Mouse (Mus musculus): ENCODE measurements around the gene Tex264. TPM values are rescaled to one million over a fixed set of nuclear protein-coding genes. Genes with fewer than 3 reads are reported as not detected.

Gene Tex264
- polyA plus RNA-seq, 1 experiment from 2014 or later, result 16.3 TPM

- Histone ChIP-seq H3K4me2 (no peak overlapping the region), H3K27ac (no peak overlapping the region), H3K9ac (no peak overlapping the region), H3K9me3 (replicated peaks) (no peaks in the 10 kb centered on the region), H3K27me3 (replicated peaks) (peaks cover 26% of the 10 kb centered on the region), H3K4me1 (no peaks in the 10 kb centered on the region), H3K4me3 (no peak overlapping the region), H3K36me3 (peaks cover 55% of the 10 kb centered on the region)
- WGBS (ENCODE audit: insufficient replicate concordance), result 84% methylated on average over 1 of the region's 1 CpGs
- ATAC-seq, result no peak
These were observed 25.8 kb downstream of the Tex264 start for GRCm38 (mm10) chr9:106659935-106660334.

GRCm38 (mm10) chr9:106659441-106659840 lies 26.3 kb downstream of the Tex264 start:
- Histone ChIP-seq H3K4me2 (no peak overlapping the region), H3K27me3 (replicated peaks) (peaks cover 31% of the 10 kb centered on the region), H3K4me1 (no peaks in the 10 kb centered on the region), H3K27ac (no peak overlapping the region), H3K4me3 (no peak overlapping the region), H3K9me3 (replicated peaks) (no peaks in the 10 kb centered on the region), H3K9ac (no peak overlapping the region), H3K36me3 (peaks cover 51% of the 10 kb centered on the region)
- no peak for ATAC-seq
- WGBS (ENCODE audit: insufficient replicate concordance), result 80% methylated on average over 7 of the region's 7 CpGs

GRCm38 (mm10) chr9:106657592-106657991 lies 28.1 kb downstream of the Tex264 start:
- 39% methylated on average over 5 of the region's 5 CpGs for WGBS (ENCODE audit: insufficient replicate concordance)
- no peak overlapping the region for H3K27ac ChIP-seq
- H3K4me3 ChIP-seq, result no peak overlapping the region
- no peak overlapping the region for H3K4me2 ChIP-seq
- no peak for ATAC-seq
- no peak overlapping the region for H3K9ac ChIP-seq
- peaks cover 47% of the 10 kb centered on the region for H3K36me3 ChIP-seq
- peaks cover 48% of the 10 kb centered on the region for H3K27me3 ChIP-seq (replicated peaks)
- H3K4me1 ChIP-seq, result no peaks in the 10 kb centered on the region
- H3K9me3 ChIP-seq (replicated peaks), result no peaks in the 10 kb centered on the region

- Histone ChIP-seq H3K4me3 (no peak overlapping the region), H3K9me3 (replicated peaks) (no peaks in the 10 kb centered on the region), H3K9ac (no peak overlapping the region), H3K36me3 (peaks cover 40% of the 10 kb centered on the region), H3K27me3 (replicated peaks) (peaks cover 51% of the 10 kb centered on the region), H3K4me1 (no peaks in the 10 kb centered on the region), H3K27ac (no peak overlapping the region), H3K4me2 (no peak overlapping the region)
- 38% methylated on average over 5 of the region's 5 CpGs for WGBS (ENCODE audit: insufficient replicate concordance)
- ATAC-seq, result no peak
These were observed 28.9 kb downstream of the Tex264 start for GRCm38 (mm10) chr9:106656820-106657219.

GRCm38 (mm10) chr9:106655884-106656720 lies 29.6 kb downstream of the Tex264 start, which contains the start of gene Grm2:
Gene Grm2 (minus strand): TSS chr9:106656082.
- no peak within 1 kb of the TSS for H3K9ac ChIP-seq
- H3K27ac ChIP-seq, result no peak within 1 kb of the TSS
- peak within 1 kb of the TSS; percentile 29 for H3K4me3 ChIP-seq
- WGBS (ENCODE audit: insufficient replicate concordance), result 4% methylated on average over 40 of the region's 44 CpGs
- peak within 1 kb of the TSS; percentile 65 for H3K4me2 ChIP-seq
- no peaks in the 10 kb centered on the region for H3K4me1 ChIP-seq
- no peaks in the 10 kb centered on the region for H3K9me3 ChIP-seq (replicated peaks)
- ATAC-seq, result peak; percentile 52; the same call in 1 of the 2 replicates
- peaks cover 51% of the 10 kb centered on the region for H3K27me3 ChIP-seq (replicated peaks)
- peaks cover 33% of the 10 kb centered on the region for H3K36me3 ChIP-seq

- Histone ChIP-seq H3K27me3 (replicated peaks) (peaks cover 55% of the 10 kb centered on the region), H3K4me2 (no peak overlapping the region), H3K9ac (no peak overlapping the region)
These were observed 33.0 kb downstream of the Tex264 start for GRCm38 (mm10) chr9:106652720-106653119.

GRCm38 (mm10) chr9:106647226-106647625 lies 38.5 kb downstream of the Tex264 start:
- H3K27ac ChIP-seq, result no peak overlapping the region
- H3K9me3 ChIP-seq (replicated peaks), result no peaks in the 10 kb centered on the region
- H3K9ac ChIP-seq, result no peak overlapping the region
- 52% methylated on average over 27 of the region's 27 CpGs for WGBS (ENCODE audit: insufficient replicate concordance)
- no peak overlapping the region for H3K4me3 ChIP-seq
- ATAC-seq, result no peak
- no peaks in the 10 kb centered on the region for H3K36me3 ChIP-seq
- H3K4me1 ChIP-seq, result no peaks in the 10 kb centered on the region
- H3K27me3 ChIP-seq (replicated peaks), result peaks cover 12% of the 10 kb centered on the region
- no peak overlapping the region for H3K4me2 ChIP-seq

More at GRCm38 (mm10) chr9:106652720-106653119, 33.0 kb downstream of the Tex264 start:
- H3K9me3 ChIP-seq (replicated peaks), result no peaks in the 10 kb centered on the region
- no peak overlapping the region for H3K27ac ChIP-seq
- 45% methylated on average over 1 of the region's 1 CpGs for WGBS (ENCODE audit: insufficient replicate concordance)
- H3K36me3 ChIP-seq, result no peaks in the 10 kb centered on the region
- no peak for ATAC-seq
- H3K4me3 ChIP-seq, result no peak overlapping the region
- no peaks in the 10 kb centered on the region for H3K4me1 ChIP-seq

- no peak for ATAC-seq
- H3K27me3 ChIP-seq (replicated peaks), result peaks cover 15% of the 10 kb centered on the region
- H3K4me2 ChIP-seq, result no peak overlapping the region
- H3K9ac ChIP-seq, result no peak overlapping the region
- 66% methylated on average over 9 of the region's 9 CpGs for WGBS (ENCODE audit: insufficient replicate concordance)
- no peak overlapping the region for H3K27ac ChIP-seq
- H3K4me3 ChIP-seq, result no peak overlapping the region
- no peaks in the 10 kb centered on the region for H3K9me3 ChIP-seq (replicated peaks)
- H3K36me3 ChIP-seq, result no peaks in the 10 kb centered on the region
- H3K4me1 ChIP-seq, result no peaks in the 10 kb centered on the region; the same call in 1 of the 2 replicates
These were observed 39.9 kb downstream of the Tex264 start for GRCm38 (mm10) chr9:106645684-106646271.

GRCm38 (mm10) chr9:106643787-106644186 lies 41.9 kb downstream of the Tex264 start:
- ATAC-seq, result no peak
- Histone ChIP-seq H3K9ac (no peak overlapping the region), H3K36me3 (no peaks in the 10 kb centered on the region), H3K4me2 (no peak overlapping the region), H3K4me3 (no peak overlapping the region), H3K27ac (no peak overlapping the region), H3K9me3 (replicated peaks) (no peaks in the 10 kb centered on the region), H3K4me1 (no peaks in the 10 kb centered on the region; the same call in 1 of the 2 replicates), H3K27me3 (replicated peaks) (peaks cover 16% of the 10 kb centered on the region)
- 49% methylated on average over 6 of the region's 6 CpGs for WGBS (ENCODE audit: insufficient replicate concordance)

GRCm38 (mm10) chr9:106643128-106643527 lies 42.6 kb downstream of the Tex264 start:
- no peak overlapping the region for H3K27ac ChIP-seq
- H3K4me1 ChIP-seq, result no peaks in the 10 kb centered on the region; the same call in 1 of the 2 replicates
- no peaks in the 10 kb centered on the region for H3K36me3 ChIP-seq
- no peak overlapping the region for H3K4me2 ChIP-seq
- WGBS (ENCODE audit: insufficient replicate concordance), result 22% methylated on average over 7 of the region's 7 CpGs
- H3K4me3 ChIP-seq, result no peak overlapping the region
- ATAC-seq, result peak; percentile 47; the same call in 1 of the 2 replicates
- peaks cover 16% of the 10 kb centered on the region for H3K27me3 ChIP-seq (replicated peaks)
- no peak overlapping the region for H3K9ac ChIP-seq
- H3K9me3 ChIP-seq (replicated peaks), result no peaks in the 10 kb centered on the region

- Histone ChIP-seq H3K36me3 (no peaks in the 10 kb centered on the region), H3K4me1 (no peaks in the 10 kb centered on the region; the same call in 1 of the 2 replicates), H3K9ac (no peak overlapping the region), H3K27ac (no peak overlapping the region), H3K27me3 (replicated peaks) (0 out of 2 replicates have a peak, but pooled peaks cover 4% of the 10 kb centered on the region), H3K4me3 (no peak overlapping the region), H3K4me2 (no peak overlapping the region), H3K9me3 (replicated peaks) (no peaks in the 10 kb centered on the region)
- WGBS (ENCODE audit: insufficient replicate concordance), result 26% methylated on average over 5 of the region's 5 CpGs
- no peak for ATAC-seq
These were observed 44.4 kb downstream of the Tex264 start for GRCm38 (mm10) chr9:106641346-106641745.

- H3K4me1 ChIP-seq, result no peaks in the 10 kb centered on the region; the same call in 1 of the 2 replicates
- H3K36me3 ChIP-seq, result no peaks in the 10 kb centered on the region
- no peaks in the 10 kb centered on the region for H3K9me3 ChIP-seq (replicated peaks)
- H3K9ac ChIP-seq, result no peak overlapping the region
- H3K27me3 ChIP-seq (replicated peaks), result 0 out of 2 replicates have a peak, but pooled peaks cover 4% of the 10 kb centered on the region
- no peak overlapping the region for H3K27ac ChIP-seq
- H3K4me2 ChIP-seq, result no peak overlapping the region
- H3K4me3 ChIP-seq, result no peak overlapping the region
- WGBS (ENCODE audit: insufficient replicate concordance), result 77% methylated on average over 8 of the region's 8 CpGs
- no peak for ATAC-seq
These were observed 47.6 kb downstream of the Tex264 start for GRCm38 (mm10) chr9:106638154-106638553.

Measured in liver, embryonic 12.5 days (tissue).